Mouse (Mus musculus) limb, embryonic 14.5 days (tissue): ENCODE results near the gene Rint1. TPM values are rescaled to one million over a fixed set of nuclear protein-coding genes. Genes with fewer than 3 reads are reported as not detected.

Source experiments
- ATAC-seq: fragments of 200-750 bp; cut with Nextera tagmentation; 2 replicates; pipeline ENCODE4 v1.8.0; 2017; ENCODE audit warnings: low read depth, moderate number of reproducible peaks, moderate TSS enrichment; ENCODE audit not compliant: low FRiP score
- DNase-seq: peaks from one replicate; pipeline ENCODE4 v3.0.0-alpha.2; 2015; ENCODE audit warnings: low spot score
- H3K27ac ChIP-seq: fragments of 300-500 bp; sonication (generic); replicated peaks from 2 replicates; pipeline ENCODE4 v1.5.1; 2014; ENCODE audit warnings: low read depth, mild to moderate bottlenecking, low read length, moderate library complexity, mixed read lengths
- H3K27me3 ChIP-seq: fragments of 300-500 bp; sonication (generic); 2 replicates; pipeline ENCODE4 v1.6.1; 2014; ENCODE audit warnings: low read length, mixed read lengths; ENCODE audit not compliant: control insufficient read depth, insufficient read depth
- H3K36me3 ChIP-seq: fragments of 300-500 bp; sonication (generic); 2 replicates; pipeline ENCODE4 v1.6.1; 2014; ENCODE audit warnings: mild to moderate bottlenecking, low read length, moderate library complexity, mixed read lengths; ENCODE audit not compliant: control insufficient read depth, insufficient read depth
- H3K4me1 ChIP-seq: fragments of 300-500 bp; sonication (generic); 2 replicates; pipeline ENCODE4 v1.6.1; 2014; ENCODE audit warnings: antibody characterized with exemption, low read length, mixed read lengths; ENCODE audit not compliant: control insufficient read depth, insufficient read depth
- H3K4me2 ChIP-seq: fragments of 300-500 bp; sonication (generic); replicated peaks from 2 replicates; pipeline ENCODE4 v1.6.1; 2014; ENCODE audit warnings: low read depth, mild to moderate bottlenecking, low read length, moderate library complexity; ENCODE audit not compliant: severe bottlenecking
- H3K4me3 ChIP-seq: fragments of 300-500 bp; sonication (generic); replicated peaks from 2 replicates; pipeline ENCODE4 v1.5.1; 2014; ENCODE audit warnings: low read length
- H3K9ac ChIP-seq: fragments of 300-500 bp; sonication (generic); 2 replicates; pipeline ENCODE4 v1.6.1; 2014; ENCODE audit warnings: mild to moderate bottlenecking, low read depth, low read length, moderate library complexity; ENCODE audit not compliant: severe bottlenecking
- H3K9me3 ChIP-seq: fragments of 300-500 bp; sonication (generic); 2 replicates; pipeline ENCODE4 v1.6.1; 2016; ENCODE audit warnings: low read length; ENCODE audit not compliant: control insufficient read depth
- POLR2A ChIP-seq: fragments of 200-500 bp; IDR thresholded peaks from 2 replicates; pipeline ENCODE4 v1.8.0; 2012; ENCODE audit warnings: inconsistent platforms, mild to moderate bottlenecking, moderate library complexity, borderline replicate concordance; ENCODE audit not compliant: insufficient read depth, insufficient read length; ENCODE audit errors: extremely low read depth
- WGBS: fragments of 180-500 bp; shearing (Covaris S2); extraction: QIAGEN DNeasy Blood & Tissue Kit; methylation state at CpG from one replicate; pipeline ENCODE4 v1.1.7; 2014; 5-methylcytosine and 5-hydroxymethylcytosine counted together
- polyA plus RNA-seq, 2 experiments: library from polyadenylated mRNA; depleted of rRNA in 1 of 2; stranded (reverse) in 1 of 2; unstranded in 1 of 2; fragments of >200 nt; fragmentation: Nextera tagmentation in 1 of 2; extraction: Ambion mirVana in 1 of 2; gene quantifications; 2 replicates each; pipeline versions ENCODE4 v1.2.1 to v1.2.3; 2012 to 2014

Rint1 gene
- polyA plus RNA-seq, 2 experiments, result 32.1 to 35.8 TPM

DNA sequence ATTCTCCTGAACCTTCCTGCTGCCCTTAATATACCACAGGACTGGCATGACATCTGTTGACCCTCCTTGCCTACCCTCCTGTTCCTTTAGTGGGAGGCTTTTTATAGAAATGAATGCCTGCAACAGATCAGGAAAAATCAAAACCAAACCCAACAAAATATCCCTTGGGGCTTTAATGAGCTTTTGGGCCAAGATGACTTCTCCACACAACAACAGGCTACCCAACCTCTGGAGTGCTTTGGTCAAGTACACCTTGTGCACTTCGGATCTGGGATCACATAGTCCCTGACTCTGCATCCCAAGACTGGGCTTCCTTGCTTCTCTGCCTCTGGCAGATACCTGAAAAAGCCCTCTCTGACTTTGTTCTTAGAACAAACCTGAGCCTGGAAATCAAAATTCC, 68.7 kb downstream of the Rint1 start:
- Histone ChIP-seq H3K9ac (no peak overlapping the region), H3K4me2 (no peak overlapping the region), H3K27ac (no peak overlapping the region), H3K4me3 (no peak overlapping the region), H3K36me3 (peaks cover 66% of the 10 kb centered on the region), H3K4me1 (peaks cover 5% of the 10 kb centered on the region), H3K9me3 (no peaks in the 10 kb centered on the region), H3K27me3 (no peaks in the 10 kb centered on the region)
- WGBS, result 97% methylated on average over 1 of the region's 1 CpGs
- TF ChIP-seq POLR2A, result no peak
- ATAC-seq (no peak), DNase-seq (no peak)

DNA sequence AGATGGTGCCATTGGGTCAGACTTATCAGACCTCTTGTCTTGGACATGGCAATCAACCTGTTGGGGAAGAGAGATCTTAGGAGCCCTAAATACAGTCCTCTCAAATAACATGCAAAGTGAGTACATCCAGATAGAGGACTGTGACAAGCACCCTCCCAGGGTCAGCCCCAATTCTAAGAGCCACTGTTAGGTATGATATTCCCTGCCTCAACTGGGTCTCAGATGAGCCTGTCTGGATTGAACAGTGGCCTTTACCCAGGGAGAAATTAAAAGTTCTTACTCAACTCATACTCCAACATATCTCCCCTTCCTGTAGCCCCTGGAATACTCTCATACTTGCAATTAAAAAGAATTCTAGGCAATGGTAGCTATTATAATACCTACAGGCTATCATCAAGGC, 69.7 kb downstream of the Rint1 start:
- Histone ChIP-seq H3K4me1 (peaks cover 3% of the 10 kb centered on the region), H3K4me2 (no peak overlapping the region), H3K36me3 (peaks cover 66% of the 10 kb centered on the region), H3K27me3 (no peaks in the 10 kb centered on the region), H3K9ac (no peak overlapping the region), H3K4me3 (no peak overlapping the region), H3K9me3 (no peaks in the 10 kb centered on the region), H3K27ac (no peak overlapping the region)
- DNase-seq (no peak), ATAC-seq (no peak)
- TF ChIP-seq POLR2A, result no peak

DNA sequence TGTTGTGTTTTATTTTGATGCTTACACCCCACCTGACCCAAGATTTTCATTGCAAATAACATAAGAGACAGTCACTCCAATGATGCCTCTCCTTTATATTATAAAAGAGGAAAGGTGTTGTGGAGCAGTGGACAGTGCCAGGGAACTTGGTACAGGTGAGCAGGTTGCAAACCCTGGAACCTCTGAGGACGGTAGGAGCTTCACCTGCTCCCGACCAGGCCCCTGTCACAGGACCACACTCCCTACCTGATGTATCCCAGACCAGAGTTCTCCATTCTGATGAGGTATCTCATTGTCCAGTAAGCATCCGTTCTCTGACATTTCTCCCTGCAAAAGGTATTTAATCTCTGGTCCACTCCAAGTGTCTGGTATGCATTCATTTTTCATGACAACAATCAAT, 70.5 kb downstream of the Rint1 start:
- H3K4me3 ChIP-seq, result no peak overlapping the region
- H3K4me1 ChIP-seq, result peaks cover 6% of the 10 kb centered on the region
- H3K36me3 ChIP-seq, result peaks cover 59% of the 10 kb centered on the region
- H3K27ac ChIP-seq, result no peak overlapping the region
- H3K27me3 ChIP-seq, result no peaks in the 10 kb centered on the region
- WGBS, result 88% methylated on average over 3 of the region's 3 CpGs
- no peak overlapping the region for H3K9ac ChIP-seq
- no peak for DNase-seq
- no peaks in the 10 kb centered on the region for H3K9me3 ChIP-seq
- ATAC-seq, result no peak
- no peak for TF ChIP-seq POLR2A
- no peak overlapping the region for H3K4me2 ChIP-seq

DNA sequence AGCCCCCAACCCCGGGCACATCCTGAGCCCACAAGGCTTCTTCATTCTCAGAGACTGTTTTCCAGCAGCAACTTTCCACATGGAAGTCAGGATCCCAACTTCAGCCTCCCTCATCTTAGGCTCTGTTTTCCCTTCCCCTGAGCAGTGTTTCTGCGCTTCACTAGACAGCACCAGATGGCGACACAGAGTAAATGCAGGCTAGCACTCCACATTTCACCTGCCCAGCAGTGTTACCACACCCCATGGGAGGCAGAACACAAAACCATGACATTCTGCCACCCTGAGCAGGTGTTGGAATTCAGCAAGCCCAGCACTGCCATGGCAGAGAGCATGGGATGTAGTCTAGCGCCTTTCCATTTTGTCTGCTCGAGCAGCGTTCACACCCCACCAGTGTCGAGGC, 71.1 kb downstream of the Rint1 start:
- TF ChIP-seq POLR2A, result no peak
- Histone ChIP-seq H3K4me1 (peaks cover 9% of the 10 kb centered on the region), H3K27ac (no peak overlapping the region), H3K9me3 (no peaks in the 10 kb centered on the region), H3K9ac (no peak overlapping the region), H3K4me2 (no peak overlapping the region), H3K4me3 (no peak overlapping the region), H3K27me3 (no peaks in the 10 kb centered on the region), H3K36me3 (peaks cover 52% of the 10 kb centered on the region)
- 85% methylated on average over 7 of the region's 7 CpGs for WGBS
- no peak for DNase-seq
- ATAC-seq, result no peak

DNA sequence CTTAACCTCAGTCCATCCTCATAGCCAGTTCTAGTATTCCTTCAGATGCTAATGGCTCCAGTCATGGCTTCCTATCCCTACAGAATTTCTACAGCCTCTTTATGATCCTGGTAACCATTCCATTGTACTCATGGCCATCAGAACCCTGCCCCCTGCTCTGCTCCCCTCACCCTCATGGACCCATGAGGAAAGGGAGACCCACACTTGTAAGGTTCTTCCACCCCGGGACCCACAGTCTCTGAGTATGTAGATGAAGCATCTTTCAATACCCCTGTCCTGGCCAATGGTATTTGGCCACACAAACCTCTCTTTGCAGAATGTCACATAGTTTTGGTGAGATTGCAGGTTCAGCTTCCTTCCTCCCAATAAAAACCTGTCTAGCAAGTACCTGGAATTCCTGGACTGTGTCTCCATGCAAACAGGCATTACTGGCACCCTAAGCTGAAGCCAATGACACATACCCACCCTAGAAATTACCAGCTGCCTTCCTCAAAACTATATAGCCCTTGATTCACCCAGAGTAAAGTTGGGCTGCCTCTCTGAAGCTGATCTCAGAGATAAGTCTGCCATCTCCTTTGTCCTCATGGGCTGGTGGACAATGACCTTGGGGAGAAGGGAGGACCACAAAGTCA, 71.7 kb downstream of the Rint1 start:
- WGBS, result 81% methylated on average over 1 of the region's 1 CpGs
- Histone ChIP-seq H3K4me3 (no peak overlapping the region), H3K9ac (no peak overlapping the region), H3K27ac (no peak overlapping the region), H3K9me3 (no peaks in the 10 kb centered on the region), H3K4me1 (peaks cover 14% of the 10 kb centered on the region), H3K36me3 (peaks cover 47% of the 10 kb centered on the region), H3K27me3 (no peaks in the 10 kb centered on the region), H3K4me2 (no peak overlapping the region)
- ATAC-seq (no peak), DNase-seq (no peak)
- no peak for TF ChIP-seq POLR2A

DNA sequence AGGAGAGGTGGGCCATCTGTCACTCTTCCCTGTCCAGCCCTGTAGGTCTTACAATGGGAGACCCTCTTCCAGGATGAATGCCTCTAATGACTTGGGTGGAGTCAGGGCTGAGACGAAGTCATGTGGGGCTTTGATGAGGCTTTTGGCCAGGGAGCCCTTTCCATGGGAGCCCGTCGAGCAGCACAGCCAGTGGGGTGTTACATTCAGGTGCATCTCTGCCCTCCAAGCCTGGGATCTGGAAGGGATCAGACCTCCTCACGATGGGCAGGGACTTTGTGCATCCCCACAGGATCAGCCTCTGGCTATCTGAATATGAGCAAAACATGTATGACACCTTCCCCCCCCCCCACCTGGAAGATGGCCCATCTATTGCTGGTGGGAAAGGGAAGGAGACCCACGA, 72.4 kb downstream of the Rint1 start:
- DNase-seq, result no peak

More for the DNA sequence above, 72.4 kb downstream of the Rint1 start:
- TF ChIP-seq POLR2A, result no peak
- Histone ChIP-seq H3K27me3 (no peaks in the 10 kb centered on the region), H3K4me3 (no peak overlapping the region), H3K9ac (no peak overlapping the region), H3K27ac (no peak overlapping the region), H3K4me1 (peaks cover 18% of the 10 kb centered on the region), H3K36me3 (peaks cover 40% of the 10 kb centered on the region), H3K4me2 (no peak overlapping the region), H3K9me3 (no peaks in the 10 kb centered on the region)
- 79% methylated on average over 5 of the region's 5 CpGs for WGBS
- no peak for ATAC-seq
